Mouse (Mus musculus): ENCODE data around the gene Faim2.

DNA sequence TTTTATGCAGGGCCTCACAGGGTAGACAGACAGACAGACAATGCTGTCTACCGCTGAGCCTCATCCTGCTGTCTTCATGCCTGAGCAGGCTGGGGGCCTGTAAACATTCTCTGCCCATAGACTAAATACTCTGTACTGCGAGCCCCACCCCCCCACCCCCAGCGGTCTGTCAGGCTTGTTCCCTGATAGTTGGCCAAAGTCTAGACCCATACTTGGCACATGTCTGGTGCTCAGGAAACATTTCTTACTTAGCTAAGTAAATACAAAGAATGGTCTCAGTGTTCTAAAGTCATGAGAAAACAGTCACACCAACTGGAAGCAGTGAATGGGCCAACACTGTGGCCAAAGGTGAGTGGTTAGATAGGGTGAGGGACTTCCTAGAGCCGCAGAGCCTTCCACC is 39.4 kb upstream of the Faim2 start:
- TF ChIP-seq CTCF (IDR thresholded peaks at IDR 0.05; ENCODE audit: insufficient read depth, low read depth, low read length) (no peak), POLR2A (IDR thresholded peaks at IDR 0.05; ENCODE audit: insufficient read depth, low read depth, low read length) (no peak)
